Mouse (Mus musculus) megakaryocyte-erythroid progenitor cell, adult 5 weeks (primary cell): ENCODE measurements around the gene Sptlc2. TPM values are rescaled to one million over a fixed set of nuclear protein-coding genes. Genes with fewer than 3 reads are reported as not detected.

ENCODE experiments used
- polyA plus RNA-seq: library from polyadenylated mRNA; stranded (reverse); fragments of >175 nt; gene quantifications from 2 replicates; pipeline ENCODE4 v1.2.3, GENCODE M21; 2012

Sptlc2 gene
- polyA plus RNA-seq: 55.5 and 69.3 TPM in 2 replicates

DNA sequence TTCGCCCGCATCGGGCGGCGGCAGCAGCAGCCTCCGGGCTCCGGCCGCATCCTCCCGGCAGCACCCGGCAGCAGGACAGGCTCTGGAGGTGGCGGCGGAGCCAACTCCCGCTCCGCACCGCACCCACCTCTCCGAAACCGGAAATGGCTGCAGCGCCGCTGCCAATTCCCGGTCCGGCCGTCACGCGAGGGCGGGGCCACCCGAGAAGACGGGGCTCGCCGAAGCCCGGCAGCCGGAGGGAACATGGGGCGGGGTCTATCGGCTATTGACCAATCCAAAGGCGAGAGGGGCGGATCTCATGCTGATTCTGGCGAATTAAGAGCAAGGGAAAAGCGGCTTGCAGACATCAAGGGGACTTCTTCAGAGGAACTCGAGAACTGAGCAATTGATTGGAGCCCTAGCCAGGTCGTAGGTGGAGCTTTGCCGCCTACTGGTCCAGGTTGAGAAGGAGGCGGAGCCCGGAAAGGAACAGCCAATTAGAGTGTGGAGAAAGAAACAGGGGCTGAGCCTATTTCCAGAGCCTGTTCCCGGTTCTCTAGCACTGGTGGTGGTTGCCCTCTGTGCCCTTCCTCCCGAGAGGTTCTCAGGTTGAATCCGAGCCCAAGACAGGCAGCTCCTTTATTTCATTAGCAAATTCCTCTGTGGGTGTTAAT, at the start of gene Sptlc2:
TSS of gene Sptlc2 (minus strand) at position 234 of the 653 bp plus-strand sequence.

DNA sequence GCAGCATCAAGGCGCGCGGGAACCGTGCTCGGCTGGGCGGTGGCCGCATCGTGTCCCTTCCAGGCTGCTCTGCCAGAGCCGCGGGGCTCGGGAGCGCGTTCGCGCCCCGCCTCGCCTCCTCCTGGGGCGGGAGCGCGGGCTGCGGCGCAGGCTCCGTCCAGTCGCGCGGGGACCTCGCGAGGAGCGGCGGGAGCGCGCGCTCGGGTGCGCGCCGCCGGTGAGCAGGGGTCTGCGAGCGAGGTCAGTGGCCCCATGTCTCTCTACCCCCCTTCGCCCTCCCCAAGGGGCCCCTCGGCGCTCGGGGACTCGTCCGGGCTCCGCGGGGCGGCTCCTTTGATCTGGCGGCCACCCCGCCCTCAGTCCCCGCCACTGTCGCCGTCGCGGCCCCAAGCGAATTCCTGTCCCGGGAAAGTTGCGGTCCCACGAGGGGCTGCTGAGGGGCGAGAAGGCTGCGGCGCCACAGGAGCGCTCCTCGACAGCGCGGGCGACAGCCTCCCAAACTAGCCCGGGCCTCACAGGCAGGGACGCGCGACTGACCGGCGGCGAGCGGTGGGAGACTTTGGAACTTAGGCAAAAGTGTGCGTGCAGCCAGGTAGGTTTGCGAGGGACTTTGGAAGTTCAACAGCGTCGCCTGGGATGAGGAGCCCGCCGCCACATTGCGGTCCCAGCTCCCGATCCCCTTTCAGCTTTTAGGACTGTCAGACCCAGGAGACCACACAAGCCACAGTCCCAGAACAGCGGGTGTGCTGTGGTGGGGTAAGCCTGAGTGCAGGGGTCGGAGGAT, 88.3 kb downstream of the Sptlc2 start, which contains the start of gene Ism2:
TSS of gene Ism2 (minus strand) at position 49 of the 784 bp plus-strand sequence.

DNA sequence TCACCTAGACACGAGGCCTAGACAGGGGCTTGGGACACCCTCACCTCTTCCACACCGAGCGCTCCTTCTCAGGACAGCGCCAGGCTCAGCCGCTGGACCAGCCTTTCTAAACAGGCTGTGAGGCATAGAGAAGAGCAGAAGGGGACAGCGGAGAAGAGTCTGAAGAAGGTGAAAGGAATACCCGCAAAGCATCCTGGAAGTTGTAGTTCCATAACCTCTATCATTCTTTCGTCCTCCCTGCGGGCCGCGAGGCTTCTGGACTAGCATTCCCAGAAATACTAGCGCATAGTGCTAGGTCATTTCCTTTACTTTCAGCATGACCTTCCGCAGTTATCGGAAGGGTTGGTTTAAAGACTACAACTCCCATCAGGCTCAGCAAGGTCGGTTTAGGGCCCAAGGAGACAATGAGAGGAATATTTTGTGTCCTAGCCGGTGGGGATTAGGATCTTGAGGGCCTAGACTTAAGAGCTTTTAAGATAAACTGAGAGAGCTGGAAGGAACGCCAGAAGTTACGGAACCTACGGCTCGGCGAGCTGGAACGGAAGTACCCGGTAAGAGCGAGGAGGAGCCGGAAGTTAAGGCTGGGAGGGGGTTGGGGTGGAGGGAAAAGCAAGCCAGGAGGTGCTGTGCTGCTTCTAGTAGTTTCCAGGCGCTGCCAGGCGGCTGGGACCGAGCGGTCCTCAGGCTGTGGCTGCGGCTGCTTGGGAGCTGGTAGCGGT, 121.9 kb downstream of the Sptlc2 start, which contains the start of the genes Vipas39 and Ahsa1:
TSS of gene Vipas39 (minus strand) at position 149 of the 719 bp plus-strand sequence.
TSS of gene Ahsa1 (plus strand) at position 372 of the 719 bp plus-strand sequence.

Other genes starting within 250 kb of the Sptlc2 start
- 4.7 and 5.7 TPM in 2 replicates for gene Gstz1, start 241.2 kb downstream of the Sptlc2 start, polyA plus RNA-seq
- 3.8 and 4.3 TPM in 2 replicates for gene Pomt2, start 240.4 kb downstream of the Sptlc2 start, polyA plus RNA-seq
- gene Samd15, start 188.6 kb downstream of the Sptlc2 start, polyA plus RNA-seq: 0.05 and 0.06 TPM in 2 replicates
- gene Tmed8, start 187.9 kb downstream of the Sptlc2 start, polyA plus RNA-seq: 0.73 and 1.0 TPM in 2 replicates
- 0.05 TPM in 1 of 2 replicates, not detected in the other for gene Noxred1, start 149.6 kb downstream of the Sptlc2 start, polyA plus RNA-seq
- 1.6 and 3.7 TPM in 2 replicates for gene Vipas39, start 122.1 kb downstream of the Sptlc2 start, polyA plus RNA-seq
- gene Ahsa1, start 121.9 kb downstream of the Sptlc2 start, polyA plus RNA-seq: 149 and 180 TPM in 2 replicates
- not detected in 2 replicates for gene Ism2, start 88.7 kb downstream of the Sptlc2 start, polyA plus RNA-seq
- 2.4 TPM in 2 replicates for gene Slirp, start 55.5 kb upstream of the Sptlc2 start, polyA plus RNA-seq
- 33.0 and 33.2 TPM in 2 replicates for gene Alkbh1, start 55.7 kb upstream of the Sptlc2 start, polyA plus RNA-seq
- 19.4 and 22.2 TPM in 2 replicates for gene Snw1, start 83.9 kb upstream of the Sptlc2 start, polyA plus RNA-seq
- gene Gm5788, start 106.4 kb upstream of the Sptlc2 start, polyA plus RNA-seq: not detected in 2 replicates
- gene Gm8300, start 126.0 kb upstream of the Sptlc2 start, polyA plus RNA-seq: not detected in 2 replicates
- not detected in 2 replicates for gene Oog1, start 214.3 kb upstream of the Sptlc2 start, polyA plus RNA-seq
- gene Gm4027, start 230.5 kb upstream of the Sptlc2 start, polyA plus RNA-seq: not detected in 2 replicates